Comparison of ENCODE assay signal across 23 mouse cellular contexts in the genomic region with DNA sequence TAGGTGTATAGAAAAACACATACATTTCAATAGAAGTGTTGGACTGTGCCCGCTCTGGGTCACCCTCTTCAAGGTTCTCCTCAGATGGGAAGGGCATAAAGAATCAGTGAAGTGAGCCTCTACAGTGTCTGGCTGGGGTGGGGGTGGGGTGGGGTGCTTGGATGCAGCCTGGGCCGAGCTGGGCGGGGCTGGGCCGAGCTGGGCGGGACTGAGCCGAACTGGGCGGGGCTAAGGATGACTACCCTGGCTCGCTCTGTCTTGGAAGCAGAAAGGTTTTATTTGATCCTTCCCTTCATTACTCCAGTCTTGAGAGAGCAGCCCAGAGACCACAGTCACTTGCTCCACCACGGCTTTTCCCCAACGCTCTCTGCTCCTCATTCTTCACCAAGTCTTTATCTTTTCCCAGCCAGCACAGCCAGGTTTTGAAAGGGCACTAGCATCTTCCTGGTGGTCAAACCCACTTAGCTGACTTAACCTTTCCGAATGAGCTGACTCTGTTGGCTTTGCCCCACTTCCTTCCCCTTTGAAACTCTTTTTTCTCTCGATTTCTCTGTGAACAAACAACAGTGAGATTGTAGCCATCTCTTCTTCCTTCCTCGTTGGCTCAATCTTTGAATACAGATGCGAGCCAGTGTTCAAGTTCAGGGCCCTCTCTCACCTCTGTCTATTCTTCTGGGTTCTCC. TPM values are rescaled to one million over a fixed set of nuclear protein-coding genes. Genes with fewer than 3 reads are reported as not detected.
DNase-seq lines count a peak whose midpoint lies in the region; ATAC-seq lines count a peak whose summit lies in the region.
"Had no signal": no experiment of that assay in that cellular context is flagged by ENCODE, and none has a peak within 500 bp of the region (broad histone marks: within the 10 kb centered on the region; RNA-seq: fewer than 3 reads in every experiment).

No protein-coding gene starts in this region.

- peak overlapping the region; percentile 37 for H3K27ac ChIP-seq in macrophage
- no peak overlapping the region for H3K27ac ChIP-seq in hindbrain, embryonic 10.5 days
- H3K27ac ChIP-seq: embryonic facial prominence, embryonic 12.5 days; hindbrain, embryonic 14.5 days; limb, embryonic 12.5 days; midbrain, embryonic 15.5 days; stomach, embryonic 15.5 days had no signal

- peak; percentile 59 for DNase-seq in heart, adult 11 months
- DNase-seq in heart, adult 9 months (ENCODE audit: low spot score in 2 of 2) = no peak
- DNase-seq in A20 (ENCODE audit: low read depth, low spot score) = peak; percentile 28
- DNase-seq in gastrocnemius, postnatal 10 days = no peak
- no peak for DNase-seq in hindbrain, embryonic 10.5 days (ENCODE audit: low spot score)
- no peak for DNase-seq in gastrocnemius, postnatal 36 days
- DNase-seq: adrenal gland, adult 2 months; cerebellum, adult 18-20 months; gastrocnemius, postnatal 14 days; heart, postnatal 14 days; kidney, postnatal 14 days; lung, adult 18-20 months; thymus, postnatal 25 days had no signal

- H3K9me3 ChIP-seq in hindbrain, embryonic 10.5 days = no peaks in the 10 kb centered on the region
- H3K9me3 ChIP-seq: embryonic facial prominence, embryonic 12.5 days; G1E; limb, embryonic 12.5 days; megakaryocyte, embryonic 14.5 days; midbrain, embryonic 15.5 days; stomach, embryonic 15.5 days had no signal

- H3K4me3 ChIP-seq in macrophage (ENCODE audit: inconsistent target) = no peak overlapping the region
- H3K4me3 ChIP-seq in hindbrain, embryonic 10.5 days = no peak overlapping the region
- H3K4me3 ChIP-seq: embryonic facial prominence, embryonic 12.5 days; limb, embryonic 12.5 days; megakaryocyte, embryonic 14.5 days; midbrain, embryonic 15.5 days; stomach, embryonic 15.5 days had no signal

- H3K79me2 ChIP-seq in macrophage (ENCODE audit: inconsistent target) = no peaks in the 10 kb centered on the region

- no peaks in the 10 kb centered on the region for H3K36me3 ChIP-seq in macrophage (ENCODE audit: inconsistent target)
- no peaks in the 10 kb centered on the region for H3K36me3 ChIP-seq in hindbrain, embryonic 10.5 days
- H3K36me3 ChIP-seq: embryonic facial prominence, embryonic 12.5 days; G1E; limb, embryonic 12.5 days; midbrain, embryonic 15.5 days; stomach, embryonic 15.5 days had no signal

- no peaks in the 10 kb centered on the region for H3K27me3 ChIP-seq in hindbrain, embryonic 10.5 days (ENCODE audit: insufficient read depth, poor library complexity, severe bottlenecking)
- H3K27me3 ChIP-seq: embryonic facial prominence, embryonic 12.5 days; limb, embryonic 12.5 days; midbrain, embryonic 15.5 days; stomach, embryonic 15.5 days had no signal

- peak; percentile 36 for ATAC-seq in common myeloid progenitor, adult 5-6 weeks (replicated peaks; ENCODE audit: low read depth, poor library complexity, severe bottlenecking)
- ATAC-seq: intestine, embryonic 16.5 days; midbrain, embryonic 15.5 days had no signal

- 31% methylated on average over 14 of the region's 14 CpGs for whole genome bisulfite sequencing in macrophage (ENCODE audit: missing documents)
- WGBS in hindbrain, embryonic 10.5 days = 47% methylated on average over 14 of the region's 14 CpGs

- H3K4me1 ChIP-seq in hindbrain, embryonic 10.5 days (replicated peaks) = peaks cover 2% of the 10 kb centered on the region; the same call in 1 of the 2 replicates
- H3K4me1 ChIP-seq: embryonic facial prominence, embryonic 12.5 days; limb, embryonic 12.5 days; midbrain, embryonic 15.5 days; stomach, embryonic 15.5 days had no signal

- intact Hi-C loops in gastrocnemius, postnatal 36 days (cut with DNase I) = no loop called here

RNA-seq across cellular contexts. Expression of a gene that starts 15.5 kb away (rescaled TPM):
- 0.23 and 0.87 TPM in 2 replicates for total RNA-seq in common myeloid progenitor, adult 5-6 weeks (2017)
- total RNA-seq in macrophage (2018; cell fraction: chromatin; rRNA removed) = 100 to 1,000 TPM in 1 of 26 experiments, 10 to 100 TPM in 25; 17.8 to 136 (median 28.2) TPM
- total RNA-seq in macrophage (2018; cell fraction: cytosol; rRNA removed) = 1 to 10 TPM; 3.6 to 7.2 (median 5.5) TPM
- total RNA-seq in macrophage (2018; cell fraction: nucleus; rRNA removed) = 10 to 100 TPM in 23 of 26 experiments, 1 to 10 TPM in 3; 8.3 to 63.0 (median 14.4) TPM
- polyA plus RNA-seq in macrophage (2018) = 1.8 to 2.9 TPM (median 2.1 TPM) in 3 replicates
- 1 to 10 TPM; 6.5 to 8.9 TPM for total RNA-seq in gastrocnemius, postnatal 10 days (2021)
- polyA plus RNA-seq in hindbrain, embryonic 10.5 days (2016; fragmentation: Nextera tagmentation; extraction: Ambion mirVana) = 0.88 and 1.2 TPM in 2 replicates
- total RNA-seq in gastrocnemius, postnatal 36 days (2021) = 1 to 10 TPM; 2.4 to 3.2 TPM
- polyA plus RNA-seq: G1E had no signal

Comparison
In these comparisons a context has a peak if more than half of its experiments do, and no peak if none do; other contexts are left out.
1. DNase-seq: peak in heart, adult 11 months (single experiment) and A20 (single experiment); none in heart, adult 9 months (0 of 2), gastrocnemius, postnatal 10 days (single experiment), hindbrain, embryonic 10.5 days (single experiment) and gastrocnemius, postnatal 36 days (0 of 2).